Mouse (Mus musculus): Measurements from ENCODE around the gene Ciita.

GRCm38 (mm10) chr16:10461178-10461577, 18.7 kb upstream of the Ciita start:
- TF ChIP-seq CTCF (IDR thresholded peaks at IDR 0.05; ENCODE audit: low read depth) (no peak), EP300 (IDR thresholded peaks at IDR 0.05; ENCODE audit: low read depth) (no peak)
